Mouse (Mus musculus): Measurements from ENCODE around the gene Slc6a2. TPM values are rescaled to one million over a fixed set of nuclear protein-coding genes. Genes with fewer than 3 reads are reported as not detected.

Slc6a2 gene
- polyA plus RNA-seq, 1 experiment, result not detected

DNA sequence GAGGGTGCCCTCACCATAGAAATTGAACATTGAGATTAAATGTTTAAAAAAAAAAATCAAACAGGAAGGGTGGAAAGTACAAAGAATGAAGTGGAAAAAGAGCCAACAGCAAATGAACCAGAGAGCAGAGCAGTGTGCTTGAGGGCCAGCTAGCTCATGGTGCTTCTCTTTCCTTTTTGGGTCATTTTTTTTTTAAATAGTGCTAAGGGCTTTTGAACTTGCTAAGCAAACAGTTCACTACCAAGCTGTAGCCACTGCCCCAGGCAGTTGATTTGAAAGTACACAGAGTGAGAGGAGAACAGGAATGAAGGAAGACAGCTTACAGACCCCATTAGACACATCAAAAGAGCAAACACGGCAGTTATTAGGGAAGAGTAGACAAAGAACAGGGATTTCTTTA, 83.2 kb downstream of the Slc6a2 start:
- Histone ChIP-seq H3K9me3 (ENCODE audit: control insufficient read depth, low read length) (no peaks in the 10 kb centered on the region), H3K36me3 (ENCODE audit: control insufficient read depth) (no peaks in the 10 kb centered on the region), H3K4me3 (replicated peaks) (no peak overlapping the region), H3K27me3 (ENCODE audit: control insufficient read depth) (no peaks in the 10 kb centered on the region), H3K4me1 (ENCODE audit: control insufficient read depth) (no peaks in the 10 kb centered on the region)
- TF ChIP-seq TAL1 (IDR thresholded peaks at IDR 0.05; ENCODE audit: low read length) (no peak), GATA1 (IDR thresholded peaks at IDR 0.05; ENCODE audit: low read length) (no peak)

DNA sequence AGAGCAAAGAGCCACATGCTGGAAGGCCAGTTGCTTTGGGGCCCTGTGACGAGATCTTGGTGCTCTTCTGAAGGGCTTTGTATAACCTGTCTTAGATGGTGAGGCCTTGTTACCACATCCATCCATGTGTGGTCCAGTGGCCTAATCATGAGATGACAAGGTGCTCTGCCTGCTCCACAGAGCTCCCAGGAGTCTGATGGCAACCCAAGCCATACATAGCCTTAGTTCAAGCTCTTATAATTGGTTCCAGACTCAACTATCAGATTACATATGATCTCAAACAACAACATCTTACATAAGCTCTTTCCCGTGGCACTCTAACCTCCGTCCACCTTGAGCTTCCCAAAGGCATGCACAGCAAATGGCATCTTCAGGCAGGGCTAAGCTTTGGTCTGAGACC, 88.2 kb downstream of the Slc6a2 start, which contains the start of gene Ces1a:
Gene Ces1a (minus strand): TSS at position 101 of the 400 bp plus-strand sequence.
- Histone ChIP-seq H3K36me3 (ENCODE audit: control insufficient read depth) (no peaks in the 10 kb centered on the region), H3K4me1 (ENCODE audit: control insufficient read depth) (no peaks in the 10 kb centered on the region), H3K4me3 (replicated peaks) (no peak within 1 kb of the TSS), H3K9me3 (ENCODE audit: control insufficient read depth, low read length) (no peaks in the 10 kb centered on the region), H3K27me3 (ENCODE audit: control insufficient read depth) (no peaks in the 10 kb centered on the region)
- TF ChIP-seq GATA1 (IDR thresholded peaks at IDR 0.05; ENCODE audit: low read length) (no peak), TAL1 (IDR thresholded peaks at IDR 0.05; ENCODE audit: low read length) (no peak)

DNA sequence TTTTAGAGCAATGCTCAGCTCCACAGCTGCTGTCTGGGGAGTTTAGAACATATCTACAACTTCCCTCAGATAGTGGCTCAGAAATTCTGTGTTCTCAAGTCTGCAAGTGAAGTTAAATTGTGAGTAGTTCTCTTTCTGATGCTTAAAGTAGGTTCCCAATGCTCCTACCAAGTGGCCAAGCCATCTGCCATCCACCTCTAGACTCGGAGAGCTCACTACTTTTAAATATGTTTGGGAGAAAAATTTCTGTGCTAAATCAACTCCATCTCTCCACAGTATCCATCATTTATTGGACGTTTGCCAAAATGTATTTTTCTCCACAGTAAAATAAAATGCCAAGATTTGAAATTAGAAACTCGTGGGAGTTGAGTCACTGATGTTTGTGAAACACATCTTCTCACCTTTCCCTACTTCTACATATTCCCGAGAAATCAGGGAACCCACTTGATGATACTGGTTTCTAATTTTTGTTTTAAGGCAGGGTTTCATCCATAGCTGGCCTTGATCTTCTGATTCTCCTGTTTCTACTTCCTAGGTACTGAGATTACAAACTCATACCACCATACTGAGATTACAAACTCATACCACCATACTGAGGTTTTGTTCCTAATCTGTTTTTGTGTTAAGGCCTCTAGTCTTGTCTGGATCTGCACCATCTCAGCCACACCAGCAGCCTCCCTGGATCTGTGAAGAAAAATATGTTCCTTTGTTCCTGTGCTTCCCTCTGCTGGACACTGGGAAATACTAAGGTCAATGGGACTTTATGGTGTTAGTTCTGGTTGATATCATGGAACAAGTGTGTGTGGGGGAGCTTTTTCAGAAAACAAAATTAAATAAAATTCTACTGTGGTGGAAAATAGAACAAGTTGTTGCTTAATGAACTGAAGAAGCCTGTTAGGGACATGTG, 88.9 kb downstream of the Slc6a2 start:
- Histone ChIP-seq H3K4me1 (ENCODE audit: control insufficient read depth) (no peaks in the 10 kb centered on the region), H3K4me3 (replicated peaks) (no peak overlapping the region), H3K36me3 (ENCODE audit: control insufficient read depth) (no peaks in the 10 kb centered on the region), H3K27me3 (ENCODE audit: control insufficient read depth) (no peaks in the 10 kb centered on the region), H3K9me3 (ENCODE audit: control insufficient read depth, low read length) (no peaks in the 10 kb centered on the region)
- TF ChIP-seq GATA1 (IDR thresholded peaks at IDR 0.05; ENCODE audit: low read length) (no peak), TAL1 (IDR thresholded peaks at IDR 0.05; ENCODE audit: low read length) (no peak)

Other genes starting within 250 kb of the Slc6a2 start
- 0.02 TPM in 1 of 2 replicates, not detected in the other for gene Mmp2, start 132.8 kb upstream of the Slc6a2 start, polyA plus RNA-seq (2012)
- 0.01 TPM in 1 of 2 replicates, not detected in the other for gene Lpcat2, start 104.7 kb upstream of the Slc6a2 start, polyA plus RNA-seq (2012)
- not detected in 2 replicates for gene Capns2, start 58.7 kb upstream of the Slc6a2 start, polyA plus RNA-seq (2012)
- not detected in 2 replicates for gene Ces1a, start 88.1 kb downstream of the Slc6a2 start, polyA plus RNA-seq (2012)
- gene Ces1b, start 119.9 kb downstream of the Slc6a2 start, polyA plus RNA-seq (2012), result not detected in 2 replicates
- not detected in 2 replicates for gene Ces1c, start 171.2 kb downstream of the Slc6a2 start, polyA plus RNA-seq (2012)
- gene Ces1d, start 237.8 kb downstream of the Slc6a2 start, polyA plus RNA-seq (2012), result not detected in 2 replicates